Mouse (Mus musculus) midbrain, embryonic 14.5 days (tissue): Measurements from ENCODE around the gene Khk. TPM values are rescaled to one million over a fixed set of nuclear protein-coding genes. Genes with fewer than 3 reads are reported as not detected.

ENCODE experiments used
- ATAC-seq: fragments of 200-750 bp; cut with Nextera tagmentation; 2 replicates; pipeline ENCODE4 v1.8.0; 2017; ENCODE audit warnings: moderate number of reproducible peaks, moderate library complexity; ENCODE audit not compliant: low FRiP score, low TSS enrichment
- DNase-seq: peaks from one replicate; pipeline ENCODE4 v3.0.0-alpha.2; 2015
- H3K27ac ChIP-seq: fragments of 300-500 bp; sonication (generic); replicated peaks from 2 replicates; pipeline ENCODE4 v1.5.1; 2014; ENCODE audit warnings: mild to moderate bottlenecking, low read depth, low read length, moderate library complexity
- H3K27me3 ChIP-seq: fragments of 300-500 bp; sonication (generic); 2 replicates; pipeline ENCODE4 v1.6.1; 2014; ENCODE audit warnings: low read length, control low read depth, mixed read lengths; ENCODE audit not compliant: control insufficient read depth, insufficient read depth
- H3K36me3 ChIP-seq: fragments of 300-500 bp; sonication (generic); 2 replicates; pipeline ENCODE4 v1.6.1; 2014; ENCODE audit warnings: low read length, control low read depth; ENCODE audit not compliant: control insufficient read depth, insufficient read depth
- H3K4me1 ChIP-seq: fragments of 300-500 bp; sonication (generic); 2 replicates; pipeline ENCODE4 v1.6.1; 2014; ENCODE audit warnings: mild to moderate bottlenecking, antibody characterized with exemption, low read length, control low read depth; ENCODE audit not compliant: control insufficient read depth, insufficient read depth
- H3K4me2 ChIP-seq: fragments of 300-500 bp; sonication (generic); 2 replicates; pipeline ENCODE4 v1.6.1; 2014; ENCODE audit warnings: mild to moderate bottlenecking, low read length, moderate library complexity
- H3K4me3 ChIP-seq: fragments of 300-500 bp; sonication (generic); replicated peaks from 2 replicates; pipeline ENCODE4 v1.5.1; 2014; ENCODE audit warnings: low read depth, low read length
- H3K9ac ChIP-seq: fragments of 300-500 bp; sonication (generic); replicated peaks from 2 replicates; pipeline ENCODE4 v1.6.1; 2014; ENCODE audit warnings: mild to moderate bottlenecking, low read length, moderate library complexity
- H3K9me3 ChIP-seq: fragments of 300-500 bp; sonication (generic); 2 replicates; pipeline ENCODE4 v1.6.1; 2016; ENCODE audit warnings: low read length, control low read depth, mixed read lengths; ENCODE audit not compliant: control insufficient read depth
- WGBS: fragments of 180-500 bp; shearing (Covaris S2); extraction: QIAGEN DNeasy Blood & Tissue Kit; methylation state at CpG from one replicate; pipeline ENCODE4 v1.1.7; 2014; 5-methylcytosine and 5-hydroxymethylcytosine counted together
- polyA plus RNA-seq: library from polyadenylated mRNA; unstranded; fragments of >200 nt; fragmentation: Nextera tagmentation; extraction: Ambion mirVana; gene quantifications from 2 replicates; pipeline ENCODE4 v1.2.1, GENCODE M21; 2014

Gene Khk
- polyA plus RNA-seq, 1 experiment from 2014 or later: 7.4 TPM

DNA sequence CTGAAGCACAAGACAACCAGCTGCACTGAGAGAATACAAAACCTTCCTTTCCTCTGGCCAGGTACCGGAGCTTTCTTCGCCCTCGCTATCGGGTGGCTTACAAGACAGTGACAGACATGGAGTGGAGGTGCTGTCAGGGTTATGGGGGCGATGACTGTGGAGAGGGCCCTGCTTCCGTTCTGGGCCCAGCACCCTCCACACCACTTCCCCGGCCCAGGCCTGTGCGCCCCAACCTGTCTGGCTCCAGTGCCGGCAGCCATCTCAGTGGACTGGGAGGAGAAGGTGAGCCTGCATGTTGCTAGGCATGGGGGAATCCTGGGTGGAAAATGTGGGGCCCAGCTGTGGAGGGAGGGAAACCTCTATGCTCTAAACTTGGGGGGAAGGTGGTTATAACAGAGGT is 5.8 kb upstream of the Khk start:
- Histone ChIP-seq H3K27me3 (no peaks in the 10 kb centered on the region), H3K4me2 (peak overlapping the region; percentile 22; the same call in 1 of the 2 replicates), H3K36me3 (no peaks in the 10 kb centered on the region), H3K4me1 (peaks cover 4% of the 10 kb centered on the region; the same call in 1 of the 2 replicates), H3K27ac (no peak overlapping the region; the same call in 1 of the 2 replicates), H3K9ac (peak overlapping the region; percentile 9; the same call in 1 of the 2 replicates), H3K9me3 (no peaks in the 10 kb centered on the region), H3K4me3 (no peak overlapping the region)
- no peak for DNase-seq
- WGBS: 66% methylated on average over 9 of the region's 9 CpGs
- no peak; the same call in 1 of the 2 replicates for ATAC-seq

DNA sequence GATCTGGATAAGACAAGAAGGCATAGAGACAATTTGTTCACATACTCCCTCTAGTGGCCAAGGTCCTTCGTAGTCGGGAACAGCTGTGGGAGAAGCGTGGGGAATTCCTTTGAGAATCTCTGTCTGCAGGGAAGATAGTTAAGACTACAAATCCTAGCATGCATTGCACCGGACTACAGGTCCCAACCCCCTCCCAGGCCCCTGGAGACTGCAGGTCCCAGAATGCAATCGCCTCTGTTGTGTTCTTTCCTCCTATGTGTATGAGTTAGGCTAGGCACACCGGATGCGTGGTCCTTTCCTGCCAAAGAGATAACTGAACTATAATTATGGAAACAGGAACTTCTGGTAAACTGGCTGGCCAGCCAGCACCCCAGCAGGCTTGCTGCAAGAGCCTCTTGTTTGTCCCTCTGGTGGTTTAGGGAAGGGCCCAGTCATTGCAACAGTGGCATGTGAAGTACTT is 5.2 kb upstream of the Khk start:
- Histone ChIP-seq H3K27ac (0 out of 2 replicates have a peak overlapping the region, but pooled peaks have one; percentile 42), H3K4me1 (peaks cover 4% of the 10 kb centered on the region; the same call in 1 of the 2 replicates), H3K4me2 (peak overlapping the region; percentile 23), H3K27me3 (no peaks in the 10 kb centered on the region), H3K4me3 (no peak overlapping the region), H3K36me3 (no peaks in the 10 kb centered on the region), H3K9ac (no peak overlapping the region), H3K9me3 (no peaks in the 10 kb centered on the region)
- ATAC-seq (peak; percentile 79), DNase-seq (peak; percentile 98)
- 4% methylated on average over 7 of the region's 7 CpGs for WGBS

GRCm38 (mm10) chr5:30916841-30917240 is 4.4 kb upstream of the Khk start:
- no peaks in the 10 kb centered on the region for H3K27me3 ChIP-seq
- WGBS: 90% methylated on average over 9 of the region's 9 CpGs
- H3K27ac ChIP-seq: no peak overlapping the region
- H3K36me3 ChIP-seq: no peaks in the 10 kb centered on the region
- no peaks in the 10 kb centered on the region for H3K9me3 ChIP-seq
- no peak overlapping the region for H3K4me2 ChIP-seq
- H3K4me1 ChIP-seq: peaks cover 6% of the 10 kb centered on the region
- no peak overlapping the region for H3K9ac ChIP-seq
- no peak overlapping the region for H3K4me3 ChIP-seq
- DNase-seq (no peak), ATAC-seq (no peak)

DNA sequence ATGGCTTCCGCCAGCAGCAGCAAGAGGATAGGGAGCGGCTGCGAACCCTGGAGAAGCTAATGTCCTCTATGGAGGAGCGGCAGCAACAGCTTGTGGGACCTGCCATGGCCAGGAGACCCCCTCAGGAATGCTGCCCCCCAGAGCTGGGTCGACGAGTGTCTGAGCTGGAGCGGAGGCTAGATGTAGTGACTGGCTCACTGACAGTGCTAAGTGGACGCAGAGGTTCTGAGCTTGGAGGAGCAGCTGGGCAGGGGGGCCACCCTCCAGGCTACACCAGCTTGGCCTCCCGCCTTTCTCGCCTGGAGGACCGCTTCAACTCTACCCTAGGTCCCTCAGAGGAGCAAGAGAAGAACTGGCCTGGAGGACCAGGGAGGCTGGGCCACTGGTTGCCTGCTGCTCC is 3.9 kb upstream of the Khk start:
- peaks cover 11% of the 10 kb centered on the region for H3K4me1 ChIP-seq
- DNase-seq (no peak), ATAC-seq (no peak)
- 88% methylated on average over 11 of the region's 11 CpGs for WGBS
- no peaks in the 10 kb centered on the region for H3K36me3 ChIP-seq
- no peaks in the 10 kb centered on the region for H3K9me3 ChIP-seq
- H3K4me2 ChIP-seq: no peak overlapping the region
- no peaks in the 10 kb centered on the region; the same call in 1 of the 2 replicates for H3K27me3 ChIP-seq
- no peak overlapping the region for H3K27ac ChIP-seq
- H3K9ac ChIP-seq: no peak overlapping the region
- H3K4me3 ChIP-seq: no peak overlapping the region

GRCm38 (mm10) chr5:30917891-30918670 is 3.1 kb upstream of the Khk start:
- DNase-seq (no peak), ATAC-seq (no peak)
- H3K36me3 ChIP-seq: no peaks in the 10 kb centered on the region
- WGBS: 80% methylated on average over 31 of the region's 31 CpGs
- H3K4me1 ChIP-seq: peaks cover 13% of the 10 kb centered on the region
- H3K27ac ChIP-seq: no peak overlapping the region
- H3K27me3 ChIP-seq: no peaks in the 10 kb centered on the region; the same call in 1 of the 2 replicates
- no peak overlapping the region for H3K4me3 ChIP-seq
- H3K4me2 ChIP-seq: no peak overlapping the region
- peak overlapping the region; percentile 3; the same call in 1 of the 2 replicates for H3K9ac ChIP-seq
- H3K9me3 ChIP-seq: no peaks in the 10 kb centered on the region

GRCm38 (mm10) chr5:30918691-30919090 is 2.5 kb upstream of the Khk start:
- H3K4me3 ChIP-seq: no peak overlapping the region
- H3K4me1 ChIP-seq: peaks cover 13% of the 10 kb centered on the region
- no peaks in the 10 kb centered on the region; the same call in 1 of the 2 replicates for H3K27me3 ChIP-seq
- H3K4me2 ChIP-seq: no peak overlapping the region
- no peaks in the 10 kb centered on the region for H3K9me3 ChIP-seq
- no peaks in the 10 kb centered on the region for H3K36me3 ChIP-seq
- no peak for ATAC-seq
- DNase-seq: no peak
- WGBS: 76% methylated on average over 8 of the region's 8 CpGs
- no peak overlapping the region for H3K27ac ChIP-seq
- H3K9ac ChIP-seq: no peak overlapping the region

- no peak overlapping the region for H3K27ac ChIP-seq
- DNase-seq: peak; percentile 13
Measured at GRCm38 (mm10) chr5:30919831-30920614, 1.2 kb upstream of the Khk start.

GRCm38 (mm10) chr5:30920621-30921020 is 610 bp upstream of the Khk start:
- WGBS: 59% methylated on average over 19 of the region's 19 CpGs
- Histone ChIP-seq H3K4me1 (peaks cover 11% of the 10 kb centered on the region), H3K9ac (no peak overlapping the region), H3K9me3 (no peaks in the 10 kb centered on the region), H3K27me3 (no peaks in the 10 kb centered on the region; the same call in 1 of the 2 replicates), H3K36me3 (no peaks in the 10 kb centered on the region), H3K4me2 (peak overlapping the region; percentile 81; the same call in 1 of the 2 replicates), H3K27ac (no peak overlapping the region), H3K4me3 (no peak overlapping the region)
- DNase-seq: no peak
- no peak for ATAC-seq

More at GRCm38 (mm10) chr5:30919831-30920614, 1.2 kb upstream of the Khk start:
- Histone ChIP-seq H3K9ac (no peak overlapping the region), H3K4me2 (no peak overlapping the region), H3K36me3 (no peaks in the 10 kb centered on the region), H3K4me1 (peaks cover 13% of the 10 kb centered on the region), H3K27me3 (no peaks in the 10 kb centered on the region; the same call in 1 of the 2 replicates), H3K9me3 (no peaks in the 10 kb centered on the region), H3K4me3 (no peak overlapping the region)
- ATAC-seq: no peak
- WGBS: 74% methylated on average over 11 of the region's 11 CpGs
